Mouse (Mus musculus) bone marrow, adult 2 months (tissue): ENCODE measurements at regions not wholly inside any gene's neighbourhood (a gene's known extent, or its start where the extent isn't known, plus 50 kb on each side); places are given as distances from the start of the nearest gene placed in this dataset.
A peak's percentile ranks its signal among the peaks of the same experiment; 100 is the strongest.

Source experiments
- H3K27ac ChIP-seq: fragments of 200-500 bp; 2 replicates; pipeline ENCODE4 v1.5.1; 2012; ENCODE audit warnings: low read depth, mild to moderate bottlenecking, control low read depth, inconsistent platforms, low read length; ENCODE audit not compliant: control insufficient read depth, poor library complexity, insufficient read depth
- H3K4me1 ChIP-seq: fragments of 200-500 bp; 2 replicates; pipeline ENCODE4 v1.6.1; 2011; ENCODE audit warnings: low read length; ENCODE audit not compliant: control insufficient read depth, insufficient read depth
- H3K4me3 ChIP-seq: fragments of 200-500 bp; replicated peaks from 2 replicates; pipeline ENCODE3; 2011; ENCODE audit warnings: mild to moderate bottlenecking, low read depth, low read length, control low read depth; ENCODE audit not compliant: control insufficient read depth
- CTCF ChIP-seq: fragments of 200-500 bp; IDR thresholded peaks from 2 replicates; pipeline ENCODE4 v1.5.1; 2011; ENCODE audit warnings: low read length, control low read depth; ENCODE audit not compliant: control insufficient read depth, insufficient read depth
- POLR2A ChIP-seq: fragments of 200-500 bp; IDR thresholded peaks from 2 replicates; pipeline ENCODE4 v1.6.1; 2011; ENCODE audit warnings: low read depth, mild to moderate bottlenecking, control low read depth, low read length, borderline replicate concordance; ENCODE audit not compliant: control insufficient read depth
- WGBS: fragments of 180-500 bp; shearing (Covaris S2); methylation state at CpG from one replicate; pipeline ENCODE4 v1.1.7; 2018; 5-methylcytosine and 5-hydroxymethylcytosine counted together

DNA sequence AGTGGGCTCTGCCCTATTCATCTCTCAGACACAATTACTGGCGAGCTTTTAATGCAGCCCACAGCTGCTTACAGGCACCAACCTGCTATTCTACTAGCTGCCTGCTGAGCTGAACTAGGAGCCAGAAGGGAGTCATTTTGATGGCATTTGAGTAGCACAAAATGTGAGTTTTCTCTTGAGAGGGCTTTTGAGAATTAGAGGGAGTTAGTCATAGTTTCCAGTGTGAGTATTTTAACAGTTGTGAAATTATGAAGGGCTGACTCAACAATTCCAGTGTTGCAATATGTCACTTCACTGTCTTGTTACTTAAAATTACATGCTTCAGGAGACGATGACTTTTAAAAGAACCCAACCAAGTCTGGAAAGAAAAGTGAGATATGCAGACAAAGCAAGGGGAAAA is 54.4 kb upstream of the Ly86 start:
- WGBS: 49% methylated on average over 2 of the region's 2 CpGs
- Histone ChIP-seq H3K4me1 (no peaks in the 10 kb centered on the region), H3K4me3 (no peak overlapping the region), H3K27ac (no peak overlapping the region)
- TF ChIP-seq CTCF (no peak), POLR2A (no peak)

DNA sequence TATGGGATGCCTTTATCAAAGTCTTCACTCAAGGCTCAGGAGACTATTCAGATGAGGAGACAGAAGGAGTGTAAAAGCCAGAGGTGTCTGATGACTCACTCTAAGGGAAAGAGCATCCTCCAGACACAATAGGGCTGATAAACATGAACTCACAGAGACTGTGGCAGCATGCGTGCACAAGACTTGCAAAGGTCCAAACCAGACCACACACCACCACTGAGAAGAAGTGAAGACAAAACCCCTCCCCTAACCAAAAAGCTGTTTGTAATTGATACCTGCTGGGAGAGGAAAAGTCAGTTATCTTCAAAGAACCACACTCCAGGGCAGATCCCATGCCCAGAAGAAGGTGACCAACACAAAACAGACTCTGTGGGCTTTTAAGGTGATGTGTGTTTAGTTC is 56.0 kb upstream of the Ly86 start:
- WGBS: 61% methylated on average over 1 of the region's 1 CpGs
- TF ChIP-seq CTCF: no peak
- no peak for TF ChIP-seq POLR2A
- Histone ChIP-seq H3K27ac (no peak overlapping the region), H3K4me3 (no peak overlapping the region), H3K4me1 (no peaks in the 10 kb centered on the region)

DNA sequence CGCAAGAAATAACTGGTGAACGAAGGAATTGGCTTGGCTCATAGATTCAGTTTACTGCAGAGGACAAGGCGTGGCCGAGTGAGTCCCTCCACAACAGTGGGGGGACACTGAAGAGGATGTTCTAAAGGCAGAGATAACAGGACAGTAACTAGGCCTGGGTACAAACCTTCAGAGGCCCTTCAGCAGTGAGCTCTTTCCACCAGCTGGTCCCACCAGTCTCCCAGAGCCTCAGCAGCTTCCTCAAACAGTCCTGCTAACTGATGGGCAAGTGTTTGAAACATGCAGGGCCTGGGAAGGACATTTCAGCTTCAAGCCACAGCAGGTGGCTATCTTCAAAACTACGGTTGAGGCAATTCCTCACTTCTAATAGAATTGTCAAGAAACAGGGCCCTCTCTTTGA is 62.5 kb upstream of the Ly86 start:
- WGBS: 60% methylated on average over 5 of the region's 5 CpGs
- Histone ChIP-seq H3K4me3 (no peak overlapping the region), H3K27ac (no peak overlapping the region), H3K4me1 (no peaks in the 10 kb centered on the region)
- no peak for TF ChIP-seq CTCF
- TF ChIP-seq POLR2A: no peak

DNA sequence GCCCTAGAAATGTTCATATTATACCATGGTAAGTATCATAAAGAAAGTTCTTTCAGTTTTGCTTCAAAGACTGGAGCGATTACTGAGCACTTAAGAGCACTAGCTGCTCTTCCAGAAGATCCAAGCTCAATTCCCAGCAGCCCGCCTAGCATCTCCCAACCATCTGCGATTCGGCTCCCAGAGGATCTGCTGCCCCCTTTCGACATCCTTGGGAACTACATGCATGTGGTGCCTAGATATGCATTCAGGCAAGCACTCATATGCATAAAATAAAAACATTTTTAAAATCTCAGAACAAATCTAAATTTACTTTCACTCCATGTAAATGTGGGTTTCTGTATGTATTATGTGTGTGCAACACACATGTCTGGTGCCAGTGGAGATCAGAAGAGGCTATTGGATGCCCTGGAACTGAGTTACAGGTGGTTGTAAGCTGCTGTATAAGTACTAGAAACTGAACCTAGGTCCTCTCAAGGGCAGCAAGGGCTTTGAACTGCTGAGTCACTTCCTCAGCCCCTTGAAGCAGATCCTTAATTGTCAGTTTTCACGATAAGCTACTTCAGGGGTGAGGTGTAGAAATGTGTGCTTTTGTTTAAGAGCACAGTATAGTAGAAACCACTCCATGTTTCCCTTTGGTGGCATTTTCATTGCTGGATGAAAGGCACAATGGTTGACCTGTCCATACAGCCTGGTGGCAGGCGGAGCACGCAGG is 65.8 kb upstream of the Ly86 start:
- 70% methylated on average over 8 of the region's 8 CpGs for WGBS

DNA sequence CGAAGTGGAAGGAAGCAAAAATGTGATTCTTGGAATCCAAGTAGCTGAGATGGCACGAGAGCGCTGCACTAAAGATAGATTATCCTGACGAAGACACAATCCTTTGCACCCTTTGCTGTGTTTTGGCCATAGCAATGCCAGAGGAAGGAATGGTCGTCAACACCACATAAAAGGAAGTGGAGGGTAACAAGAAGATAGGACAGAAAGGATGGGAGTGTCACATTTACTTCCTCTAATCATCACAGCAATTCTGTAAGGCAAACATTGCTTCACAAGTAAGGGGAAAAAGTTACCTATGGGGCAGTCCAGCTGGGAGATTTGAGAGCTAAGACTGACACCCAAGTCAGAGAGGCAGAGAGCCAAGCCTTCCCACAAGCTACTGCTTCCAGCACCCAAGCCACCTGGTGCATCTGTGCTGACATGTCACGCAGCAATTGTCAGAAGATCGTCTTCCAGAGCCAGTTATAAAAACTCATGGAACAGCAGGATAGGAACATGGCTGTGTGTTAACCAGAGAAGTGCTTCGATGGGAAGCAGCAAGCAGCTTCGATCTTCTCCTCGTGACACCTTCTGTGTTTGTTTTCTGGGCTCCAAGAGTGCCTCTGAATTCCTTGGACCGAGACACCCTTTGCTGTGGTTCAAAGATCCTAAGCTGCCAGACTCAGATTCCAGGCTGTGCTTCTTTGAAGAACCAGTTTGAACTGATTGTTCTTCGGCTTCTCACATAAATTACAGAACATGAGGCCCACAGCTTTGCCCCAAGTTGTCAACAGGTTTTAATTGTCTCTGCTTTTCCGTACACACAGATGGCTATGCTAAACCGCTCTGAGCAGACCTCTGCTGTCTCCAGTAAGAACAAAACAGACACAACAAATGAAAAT is 95.2 kb upstream of the Ly86 start:
- 68% methylated on average over 14 of the region's 14 CpGs for WGBS
- no peak for TF ChIP-seq POLR2A
- no peak for TF ChIP-seq CTCF
- H3K4me1 ChIP-seq: peaks cover 4% of the 10 kb centered on the region
- no peak overlapping the region for H3K4me3 ChIP-seq
- no peak overlapping the region for H3K27ac ChIP-seq

More for the DNA sequence above, 65.8 kb upstream of the Ly86 start:
- Histone ChIP-seq H3K4me1 (no peaks in the 10 kb centered on the region), H3K27ac (no peak overlapping the region), H3K4me3 (no peak overlapping the region)
- TF ChIP-seq POLR2A (no peak), CTCF (peak; percentile 42; the same call in 1 of the 2 replicates)

DNA sequence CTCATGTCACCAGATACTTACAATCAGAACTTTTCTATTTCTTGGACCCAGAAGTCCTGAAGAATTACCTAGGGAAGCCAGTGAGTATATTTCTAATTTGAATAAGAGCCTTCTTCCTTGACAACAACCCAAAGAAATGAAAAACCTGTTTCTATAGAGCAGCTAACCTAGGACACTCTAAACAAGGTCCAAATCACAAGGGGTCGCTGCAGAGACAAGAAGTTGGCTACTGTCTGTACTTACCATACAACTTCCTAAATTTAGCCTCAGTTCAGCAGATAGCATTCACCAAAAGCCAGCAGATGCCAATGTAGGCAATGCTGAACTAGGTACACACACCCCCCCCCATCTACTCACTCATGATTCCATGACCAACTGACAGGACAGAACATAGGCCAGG is 96.3 kb upstream of the Ly86 start:
- no peak for TF ChIP-seq CTCF
- TF ChIP-seq POLR2A: no peak
- no peak overlapping the region for H3K4me3 ChIP-seq
- no peak overlapping the region for H3K27ac ChIP-seq
- WGBS: 63% methylated on average over 1 of the region's 1 CpGs
- H3K4me1 ChIP-seq: peaks cover 4% of the 10 kb centered on the region

DNA sequence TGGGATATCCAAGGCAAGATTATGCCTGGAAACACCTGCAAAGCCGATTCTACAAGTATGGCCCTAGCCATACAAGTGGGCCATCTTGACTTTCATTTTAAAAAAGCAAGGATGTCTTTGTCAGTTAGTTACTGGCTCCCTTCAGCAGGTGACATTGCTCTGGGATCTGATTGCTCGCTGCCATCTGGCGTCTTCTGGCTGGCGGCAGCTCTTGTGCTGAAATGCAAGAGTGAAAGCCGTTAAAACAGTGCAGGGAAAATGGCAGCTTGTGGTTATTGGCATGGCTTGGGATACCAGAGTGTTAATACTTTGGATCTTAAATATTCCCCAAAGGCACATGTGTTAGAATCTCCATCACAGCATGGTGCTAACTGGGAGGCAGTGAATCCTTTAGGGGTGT is 105.0 kb upstream of the Ly86 start:
- H3K4me3 ChIP-seq: no peak overlapping the region
- 81% methylated on average over 5 of the region's 5 CpGs for WGBS
- TF ChIP-seq POLR2A: no peak
- no peak for TF ChIP-seq CTCF
- no peak overlapping the region for H3K27ac ChIP-seq
- no peaks in the 10 kb centered on the region for H3K4me1 ChIP-seq

DNA sequence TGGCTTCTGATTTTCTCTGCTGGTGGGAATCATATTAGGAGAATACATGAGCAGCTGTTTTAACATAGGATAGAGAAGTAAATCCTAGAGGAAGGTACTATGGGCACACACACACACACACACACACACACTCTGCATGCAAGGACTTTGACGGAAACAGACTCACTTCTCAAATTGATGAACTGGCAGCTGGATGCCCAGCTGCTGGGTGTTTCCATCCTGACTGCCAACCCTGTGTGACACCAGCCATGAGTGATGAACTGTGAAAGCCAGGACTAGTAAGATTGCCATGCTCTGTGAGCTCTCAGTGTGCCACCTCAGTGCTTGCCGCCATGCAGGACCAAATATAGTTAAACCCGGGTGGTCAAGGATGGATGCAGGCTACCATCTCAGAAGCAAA is 107.7 kb upstream of the Ly86 start:
- TF ChIP-seq POLR2A (no peak), CTCF (no peak)
- H3K27ac ChIP-seq: no peak overlapping the region
- no peaks in the 10 kb centered on the region for H3K4me1 ChIP-seq
- H3K4me3 ChIP-seq: no peak overlapping the region
- 85% methylated on average over 3 of the region's 3 CpGs for WGBS

DNA sequence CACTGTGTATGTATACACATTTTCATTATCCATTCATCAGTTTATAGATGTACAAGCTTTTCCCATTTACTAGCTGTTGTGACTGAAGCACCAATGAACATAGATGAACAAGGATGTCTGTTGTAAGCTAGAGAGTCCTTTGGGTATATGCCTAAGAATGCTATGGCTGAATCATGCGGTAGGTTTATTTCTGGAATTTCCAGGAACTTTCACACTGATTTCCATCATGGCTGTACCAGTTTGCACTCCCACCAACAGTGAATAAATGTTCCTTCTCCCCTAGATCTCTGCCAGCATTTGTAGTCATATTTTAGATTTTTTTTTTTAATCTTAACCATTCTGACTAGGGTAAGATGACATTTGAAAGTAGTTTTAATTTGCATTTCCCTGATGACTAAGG is 119.2 kb upstream of the Ly86 start:
- H3K4me1 ChIP-seq: no peaks in the 10 kb centered on the region
- no peak for TF ChIP-seq POLR2A
- TF ChIP-seq CTCF: no peak
- no peak overlapping the region for H3K27ac ChIP-seq
- 80% methylated on average over 1 of the region's 1 CpGs for WGBS
- no peak overlapping the region for H3K4me3 ChIP-seq
